Mouse (Mus musculus) brain, embryonic 14.5 days (tissue): ENCODE data around the gene Rftn1.

ENCODE experiments used
- CTCF ChIP-seq: fragments of 200-500 bp; IDR thresholded peaks from 2 replicates; pipeline ENCODE4 v1.5.1; 2012; ENCODE audit warnings: inconsistent platforms, mild to moderate bottlenecking, moderate library complexity, borderline replicate concordance; ENCODE audit not compliant: insufficient read depth, insufficient read length; ENCODE audit errors: extremely low read depth
- POLR2A ChIP-seq: fragments of 200-500 bp; IDR thresholded peaks from 2 replicates; pipeline ENCODE4 v1.6.1; 2012; ENCODE audit warnings: mild to moderate bottlenecking, inconsistent platforms, borderline replicate concordance; ENCODE audit not compliant: poor library complexity, insufficient read depth, insufficient read length, severe bottlenecking; ENCODE audit errors: extremely low read depth

GRCm38 (mm10) chr17:50147831-50148587 is 42.5 kb downstream of the Rftn1 start:
- no peak for TF ChIP-seq CTCF
- no peak for TF ChIP-seq POLR2A
